Mouse (Mus musculus) heart, embryonic 12.5 days (tissue): ENCODE results near the gene 1810043G02Rik. TPM values are rescaled to one million over a fixed set of nuclear protein-coding genes. Genes with fewer than 3 reads are reported as not detected.
"Not testable (repeated sequence)": the region's sequence is repeated elsewhere in the genome, so short reads cannot be mapped to it uniquely, and the experiment has no call there.

ENCODE experiments used
- ATAC-seq: fragments of 200-750 bp; cut with Nextera tagmentation; 2 replicates; pipeline ENCODE4 v1.8.0; 2017; ENCODE audit warnings: moderate TSS enrichment, moderate library complexity; ENCODE audit not compliant: insufficient number of reproducible peaks, low FRiP score
- H3K27ac ChIP-seq: fragments of 300-500 bp; sonication (generic); 2 replicates; pipeline ENCODE4 v1.5.1; 2016; ENCODE audit warnings: mild to moderate bottlenecking, moderate library complexity; ENCODE audit not compliant: poor library complexity, severe bottlenecking
- H3K27me3 ChIP-seq: fragments of 300-500 bp; sonication (generic); replicated peaks from 2 replicates; pipeline ENCODE4 v1.6.1; 2016; ENCODE audit warnings: mild to moderate bottlenecking, moderate library complexity
- H3K36me3 ChIP-seq: fragments of 300-500 bp; sonication (generic); 2 replicates; pipeline ENCODE4 v1.6.1; 2016; ENCODE audit warnings: mild to moderate bottlenecking, moderate library complexity
- H3K4me1 ChIP-seq: fragments of 300-500 bp; sonication (generic); replicated peaks from 2 replicates; pipeline ENCODE4 v1.6.1; 2016; ENCODE audit warnings: mild to moderate bottlenecking
- H3K4me2 ChIP-seq: fragments of 300-500 bp; sonication (generic); 2 replicates; pipeline ENCODE4 v1.6.1; 2016; ENCODE audit warnings: mild to moderate bottlenecking, moderate library complexity
- H3K4me3 ChIP-seq: fragments of 300-500 bp; sonication (generic); 2 replicates; pipeline ENCODE4 v1.5.1; 2016; ENCODE audit warnings: mild to moderate bottlenecking
- H3K9ac ChIP-seq: fragments of 300-500 bp; sonication (generic); 2 replicates; pipeline ENCODE4 v1.6.1; 2016; ENCODE audit warnings: mild to moderate bottlenecking, moderate library complexity
- H3K9me3 ChIP-seq: fragments of 300-500 bp; sonication (generic); replicated peaks from 2 replicates; pipeline ENCODE4 v1.6.1; 2016; ENCODE audit warnings: mild to moderate bottlenecking, moderate library complexity
- WGBS: fragments of 180-500 bp; shearing (Covaris S2); methylation state at CpG from one replicate; pipeline ENCODE4 v1.1.7; 2016; 5-methylcytosine and 5-hydroxymethylcytosine counted together
- polyA plus RNA-seq: library from polyadenylated mRNA; unstranded; fragments of >200 nt; fragmentation: Nextera tagmentation; extraction: Ambion mirVana; gene quantifications from 2 replicates; pipeline ENCODE4 v1.2.1, GENCODE M21; 2016

The 1810043G02Rik gene
- polyA plus RNA-seq, 1 experiment from 2014 or later, result 14.8 TPM

DNA sequence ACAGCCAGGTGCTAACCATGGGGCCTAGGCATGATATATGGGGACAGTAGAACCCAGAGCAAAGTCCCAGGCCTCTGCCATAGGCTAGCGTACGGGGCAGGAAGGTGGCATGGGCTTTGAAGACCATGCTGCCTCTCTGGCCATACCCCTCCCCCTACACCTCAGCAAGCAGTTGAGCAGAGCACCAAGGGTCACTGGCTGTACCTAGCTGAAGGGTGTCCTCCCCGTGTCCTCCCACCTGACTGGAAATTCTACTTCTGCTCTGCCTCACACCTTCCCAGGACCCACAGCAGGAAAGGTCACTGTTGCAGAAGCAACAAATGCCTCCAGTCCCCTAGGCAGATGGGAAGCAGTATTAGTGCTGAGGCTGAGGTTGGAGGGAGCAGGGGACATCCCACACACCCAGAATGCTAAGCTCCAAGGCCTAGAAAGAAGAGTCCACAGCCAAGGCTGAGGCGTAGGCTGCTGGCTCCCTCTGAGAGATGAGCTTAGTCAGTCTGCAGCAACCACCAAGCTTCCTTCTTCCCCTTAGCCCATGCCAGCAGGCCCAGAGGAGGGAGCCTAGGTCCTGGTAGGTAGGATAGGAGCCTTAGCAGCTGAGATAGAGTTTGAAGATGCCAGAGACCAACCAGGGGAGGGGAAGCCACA is 27.6 kb downstream of the 1810043G02Rik start:
- Histone ChIP-seq H3K4me2 (no peak overlapping the region), H3K36me3 (peaks cover 44% of the 10 kb centered on the region)

DNA sequence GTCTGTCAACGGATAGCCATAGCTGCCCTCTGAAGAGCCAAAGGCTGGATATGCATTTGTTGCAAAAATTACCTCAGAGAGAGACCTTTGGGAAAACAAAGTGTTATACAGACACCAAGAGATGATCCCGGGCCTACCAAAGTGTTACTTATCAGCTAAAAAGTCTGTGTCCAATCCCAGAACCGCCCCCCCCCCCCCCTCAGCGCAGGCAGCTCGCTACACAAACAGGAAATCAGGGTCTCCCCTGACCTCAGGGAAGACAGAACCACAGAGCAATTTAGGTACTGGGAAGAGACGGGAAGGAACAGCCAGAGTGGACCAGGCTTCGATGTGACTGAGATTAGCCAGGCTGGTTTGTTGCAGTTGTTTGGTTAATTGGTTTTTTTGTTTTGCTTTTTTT is 28.9 kb downstream of the 1810043G02Rik start:
- H3K36me3 ChIP-seq, result peaks cover 31% of the 10 kb centered on the region
- H3K4me2 ChIP-seq, result peak overlapping the region; percentile 86
- H3K9me3 ChIP-seq, result no peaks in the 10 kb centered on the region
- H3K9ac ChIP-seq, result peak overlapping the region; percentile 57; the same call in 1 of the 2 replicates
- peaks cover 45% of the 10 kb centered on the region for H3K4me1 ChIP-seq
- H3K4me3 ChIP-seq, result no peak overlapping the region
- no peaks in the 10 kb centered on the region for H3K27me3 ChIP-seq
- 41% methylated on average over 7 of the region's 7 CpGs for WGBS
- ATAC-seq, result no peak
- no peak overlapping the region for H3K27ac ChIP-seq

More for the DNA sequence above, 27.6 kb downstream of the 1810043G02Rik start:
- Histone ChIP-seq H3K4me3 (no peak overlapping the region), H3K27me3 (no peaks in the 10 kb centered on the region), H3K27ac (no peak overlapping the region), H3K9me3 (no peaks in the 10 kb centered on the region), H3K4me1 (peaks cover 45% of the 10 kb centered on the region), H3K9ac (peak overlapping the region; percentile 57; the same call in 1 of the 2 replicates)
- WGBS, result 86% methylated on average over 4 of the region's 4 CpGs
- no peak for ATAC-seq

DNA sequence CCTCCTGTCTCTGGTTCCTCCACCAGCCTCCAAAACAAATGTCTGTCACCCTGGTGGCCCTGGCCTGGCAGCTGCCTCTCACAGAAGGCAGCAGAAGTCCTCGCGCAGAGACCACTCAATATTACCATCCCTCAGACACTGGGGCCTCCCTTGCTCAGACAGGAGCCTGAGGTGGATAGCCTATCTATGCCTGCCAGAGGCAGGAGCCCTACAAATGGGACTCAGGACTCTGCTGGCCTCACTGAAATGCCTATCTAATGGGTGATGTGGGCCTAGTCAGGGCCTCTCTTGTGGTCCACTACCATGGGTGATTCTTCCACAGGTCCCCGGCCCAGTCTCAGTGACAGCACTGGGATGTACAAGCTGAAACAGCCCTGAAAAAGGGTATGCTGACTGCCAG is 29.8 kb downstream of the 1810043G02Rik start:
- H3K9me3 ChIP-seq, result no peaks in the 10 kb centered on the region
- H3K27me3 ChIP-seq, result no peaks in the 10 kb centered on the region
- H3K9ac ChIP-seq, result peak overlapping the region; percentile 97
- 64% methylated on average over 3 of the region's 3 CpGs for WGBS
- no peak for ATAC-seq
- H3K4me1 ChIP-seq, result peaks cover 45% of the 10 kb centered on the region
- H3K27ac ChIP-seq, result peak overlapping the region; percentile 100
- peak overlapping the region; percentile 83 for H3K4me3 ChIP-seq
- peaks cover 22% of the 10 kb centered on the region for H3K36me3 ChIP-seq
- H3K4me2 ChIP-seq, result peak overlapping the region; percentile 86

DNA sequence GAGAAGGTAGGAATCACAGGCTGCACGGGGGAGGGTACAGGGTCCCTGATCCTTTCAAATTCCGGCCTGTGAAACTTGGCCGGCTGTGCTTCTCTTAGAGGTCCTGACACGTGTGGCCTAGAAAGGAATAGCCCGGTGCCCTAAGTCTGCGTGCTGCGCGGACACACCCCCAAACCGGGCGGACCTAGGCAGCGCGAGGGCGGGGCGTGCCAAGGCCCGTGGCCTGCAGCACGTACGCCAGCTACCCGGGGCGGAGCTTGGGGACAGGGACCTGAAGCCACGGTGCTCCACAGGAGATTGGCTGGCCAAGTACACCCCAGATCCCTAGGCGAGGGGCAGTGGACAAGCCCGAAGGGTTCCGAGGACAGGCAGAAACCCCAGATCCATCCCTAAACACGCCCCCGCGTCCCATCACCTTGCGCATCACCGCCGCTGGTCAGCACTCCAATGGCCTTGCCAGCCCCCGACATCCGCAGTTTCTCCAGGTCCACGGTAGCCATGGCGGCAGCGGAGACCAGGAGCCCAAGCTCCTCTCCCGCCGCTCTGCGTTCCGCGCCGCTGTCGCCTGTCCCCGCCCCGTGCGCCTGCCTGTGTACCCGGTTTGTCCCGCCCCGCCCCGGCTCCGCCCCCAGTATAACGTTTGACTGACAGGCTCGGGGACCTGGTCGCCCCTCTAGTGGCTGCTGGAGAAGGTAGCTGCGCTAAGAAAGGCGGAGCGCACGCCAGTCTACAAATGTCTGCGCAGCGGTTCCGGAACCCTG is 31.0 kb downstream of the 1810043G02Rik start:
- ATAC-seq, result peak; percentile 97
- H3K27me3 ChIP-seq, result no peaks in the 10 kb centered on the region
- peak overlapping the region; percentile 100 for H3K27ac ChIP-seq
- H3K9ac ChIP-seq, result peak overlapping the region; percentile 97
- H3K4me1 ChIP-seq, result peaks cover 44% of the 10 kb centered on the region
- 0 out of 2 replicates have a peak, but pooled peaks cover under 1% of the 10 kb centered on the region for H3K9me3 ChIP-seq
- peak overlapping the region; percentile 86 for H3K4me2 ChIP-seq
- peak overlapping the region; percentile 83 for H3K4me3 ChIP-seq
- H3K36me3 ChIP-seq, result peaks cover 15% of the 10 kb centered on the region
- WGBS, result under 1% methylated on average over 59 of the region's 59 CpGs

DNA sequence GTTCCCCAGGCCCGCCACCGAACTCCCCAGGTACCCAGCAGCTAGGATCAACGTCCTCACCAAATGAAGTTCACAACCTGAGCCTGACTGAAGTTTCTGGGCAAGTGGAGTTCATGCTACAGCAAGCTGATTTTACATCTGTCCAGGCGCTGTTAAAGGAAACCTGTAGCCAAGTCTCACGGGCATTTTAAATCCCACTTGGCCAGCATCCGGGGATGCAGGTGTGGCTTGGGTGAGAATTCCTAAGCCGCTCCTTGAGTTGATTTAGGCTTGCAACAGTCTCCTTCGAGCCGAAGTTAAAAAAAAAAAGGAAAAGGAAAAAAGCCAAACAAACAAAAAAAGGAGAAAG is 31.6 kb downstream of the 1810043G02Rik start, which contains the start of gene Pfkl:
TSS of gene Pfkl (minus strand) at position 139 of the 349 bp plus-strand sequence.
- H3K4me2 ChIP-seq, result peak within 1 kb of the TSS; percentile 86
- peaks cover 39% of the 10 kb centered on the region for H3K4me1 ChIP-seq
- H3K36me3 ChIP-seq, result peaks cover 9% of the 10 kb centered on the region
- under 1% methylated on average over 9 of the region's 9 CpGs for WGBS
- H3K27ac ChIP-seq, result peak within 1 kb of the TSS; percentile 100
- ATAC-seq, result no peak
- peak within 1 kb of the TSS; percentile 97 for H3K9ac ChIP-seq
- H3K4me3 ChIP-seq, result peak within 1 kb of the TSS; percentile 83
- 0 out of 2 replicates have a peak, but pooled peaks cover 6% of the 10 kb centered on the region for H3K9me3 ChIP-seq
- no peaks in the 10 kb centered on the region for H3K27me3 ChIP-seq

DNA sequence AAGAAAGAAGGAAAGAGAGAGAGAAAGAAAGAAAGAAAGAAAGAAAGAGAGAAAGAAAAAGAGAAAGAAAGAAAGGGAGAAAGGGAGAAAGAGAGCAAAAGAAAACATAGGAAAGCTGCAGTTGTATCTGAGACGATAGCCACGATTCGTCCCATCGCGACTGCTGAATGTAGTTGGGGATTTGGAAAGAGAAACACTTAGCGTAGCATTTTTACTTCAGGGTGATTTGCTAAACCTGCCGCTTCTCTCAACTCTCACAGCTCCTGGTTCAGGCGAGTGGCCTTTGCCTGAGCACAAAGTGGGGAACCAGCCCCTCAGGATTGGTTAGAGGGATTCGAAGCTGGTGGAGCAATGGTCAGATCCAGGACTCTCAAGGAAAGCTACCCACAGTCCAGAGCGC is 32.0 kb downstream of the 1810043G02Rik start:
- H3K36me3 ChIP-seq, result 0 out of 2 replicates have a peak, but pooled peaks cover 5% of the 10 kb centered on the region
- 12% methylated on average over 10 of the region's 10 CpGs for WGBS
- peak overlapping the region; percentile 11; the same call in 1 of the 2 replicates for H3K9ac ChIP-seq
- peaks cover 39% of the 10 kb centered on the region for H3K4me1 ChIP-seq
- H3K9me3 ChIP-seq, result 0 out of 2 replicates have a peak, but pooled peaks cover 6% of the 10 kb centered on the region
- H3K27ac ChIP-seq, result no peak overlapping the region
- ATAC-seq, result no peak
- peak overlapping the region; percentile 86 for H3K4me2 ChIP-seq
- no peaks in the 10 kb centered on the region for H3K27me3 ChIP-seq
- H3K4me3 ChIP-seq, result peak overlapping the region; percentile 24

DNA sequence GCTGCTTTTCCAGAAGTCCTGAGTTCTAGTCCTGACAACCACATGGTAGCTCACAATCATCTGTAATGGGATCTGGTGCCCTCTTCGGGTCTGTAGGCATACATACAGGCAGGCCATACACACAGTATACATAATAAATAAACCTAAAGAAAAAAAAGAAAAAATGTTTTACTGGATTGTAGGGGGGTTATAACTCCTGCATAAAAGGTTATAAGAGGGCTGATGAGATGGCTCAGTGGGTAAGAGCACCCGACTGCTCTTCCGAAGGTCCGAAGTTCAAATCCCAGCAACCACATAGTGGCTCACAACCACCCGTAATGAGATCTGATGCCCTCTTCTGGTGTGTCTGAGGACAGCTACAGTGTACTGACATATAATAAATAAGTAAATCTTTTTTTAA is 32.8 kb downstream of the 1810043G02Rik start:
- not testable (repeated sequence) for H3K9ac ChIP-seq, ATAC-seq, H3K4me2 ChIP-seq, H3K4me3 ChIP-seq, H3K27me3 ChIP-seq, H3K27ac ChIP-seq, H3K36me3 ChIP-seq, H3K9me3 ChIP-seq
- WGBS, result 92% methylated on average over 5 of the region's 5 CpGs
- peaks cover 35% of the 10 kb centered on the region for H3K4me1 ChIP-seq

DNA sequence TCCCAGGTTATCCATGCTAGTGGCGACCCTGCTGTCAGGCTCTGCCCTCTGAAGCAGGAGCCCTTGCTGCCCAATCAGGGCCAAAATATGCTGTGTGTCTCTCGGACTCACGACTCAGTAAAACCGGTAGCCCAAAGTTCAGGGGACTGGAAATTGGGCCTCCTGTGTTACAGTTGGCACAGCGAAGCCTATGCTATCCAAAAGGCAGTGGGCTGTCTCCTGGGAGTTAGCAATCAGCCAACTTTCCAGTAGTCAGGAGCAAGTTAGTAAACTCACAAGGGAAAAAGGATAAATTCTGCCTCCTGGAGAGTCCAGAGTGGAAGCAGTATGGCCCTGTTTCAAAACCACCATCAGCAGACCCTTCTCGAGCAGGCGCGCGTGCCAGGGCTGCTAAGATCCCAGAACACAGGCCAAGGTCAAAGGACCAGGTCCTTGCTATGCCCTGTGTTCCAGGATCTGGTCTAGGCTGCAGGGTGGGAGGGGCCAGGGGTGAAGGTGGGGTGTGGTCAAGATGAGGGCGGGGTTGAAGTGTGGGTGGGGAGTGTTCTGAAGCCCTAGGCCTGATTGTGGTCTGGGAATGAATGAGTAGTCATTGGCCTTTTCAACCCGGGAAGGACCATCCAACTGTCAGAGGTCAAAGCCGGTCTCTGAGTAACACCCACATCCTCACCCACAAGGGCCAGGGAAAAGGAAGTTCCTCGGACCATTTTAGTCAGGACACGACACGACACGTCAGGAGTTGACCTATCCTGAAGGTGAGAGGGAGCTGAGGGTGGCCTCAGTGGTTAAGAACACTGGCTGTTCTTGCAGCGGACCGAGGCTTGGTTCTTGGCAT is 34.6 kb downstream of the 1810043G02Rik start:
- Histone ChIP-seq H3K27me3 (0 out of 2 replicates have a peak, but pooled peaks cover 3% of the 10 kb centered on the region), H3K27ac (no peak overlapping the region), H3K9me3 (0 out of 2 replicates have a peak, but pooled peaks cover 6% of the 10 kb centered on the region), H3K4me3 (no peak overlapping the region), H3K4me1 (peaks cover 18% of the 10 kb centered on the region), H3K9ac (no peak overlapping the region), H3K36me3 (no peaks in the 10 kb centered on the region), H3K4me2 (no peak overlapping the region)
- ATAC-seq, result no peak
- WGBS, result 91% methylated on average over 18 of the region's 18 CpGs

DNA sequence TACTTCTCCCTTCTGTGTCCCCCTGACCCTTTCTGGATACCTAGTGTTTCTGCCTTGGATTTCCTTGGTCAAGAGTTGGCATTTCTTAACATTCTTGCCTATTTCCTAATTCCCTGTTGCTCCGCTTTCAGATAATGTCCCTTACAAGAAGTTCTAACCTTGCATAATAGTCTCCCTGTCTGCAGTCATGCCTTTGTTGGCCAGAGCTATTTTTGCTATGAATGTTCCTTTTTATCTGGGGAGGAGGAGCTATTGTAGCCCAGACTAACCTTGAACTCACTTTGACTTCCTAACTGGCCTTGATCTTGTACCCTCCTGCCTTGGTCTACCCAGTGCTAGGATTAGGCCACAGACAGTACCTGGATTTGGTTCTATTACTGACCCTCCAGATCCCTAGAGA is 37.2 kb downstream of the 1810043G02Rik start:
- ATAC-seq, result no peak
- Histone ChIP-seq H3K4me1 (peaks cover 11% of the 10 kb centered on the region; the same call in 1 of the 2 replicates), H3K9ac (no peak overlapping the region), H3K4me3 (no peak overlapping the region), H3K4me2 (no peak overlapping the region), H3K27me3 (0 out of 2 replicates have a peak, but pooled peaks cover 3% of the 10 kb centered on the region), H3K36me3 (no peaks in the 10 kb centered on the region), H3K9me3 (peaks cover 6% of the 10 kb centered on the region; the same call in 1 of the 2 replicates), H3K27ac (peak overlapping the region; percentile 53)
- 70% methylated on average over 1 of the region's 1 CpGs for WGBS

DNA sequence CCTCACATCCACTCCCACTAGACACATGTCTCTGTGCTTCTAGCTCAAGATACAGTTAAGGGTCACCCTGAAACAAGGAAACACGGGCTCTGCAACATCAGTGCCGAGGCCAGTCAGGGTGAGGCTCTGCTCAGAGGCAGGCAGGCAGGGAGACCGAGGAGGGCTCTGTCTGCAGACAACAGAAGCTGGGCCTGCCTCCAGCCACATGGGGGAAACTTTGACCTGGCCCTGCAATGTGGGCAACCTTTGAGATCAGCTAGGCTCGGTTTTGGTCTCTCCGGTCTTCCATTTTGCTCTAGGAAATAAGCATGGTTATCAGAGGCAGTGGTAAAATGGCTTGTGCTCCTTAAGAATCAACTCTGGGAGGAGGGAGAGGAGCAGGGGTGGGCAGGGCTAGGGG is 38.0 kb downstream of the 1810043G02Rik start:
- no peak overlapping the region for H3K4me2 ChIP-seq
- 52% methylated on average over 5 of the region's 5 CpGs for WGBS
- H3K4me3 ChIP-seq, result no peak overlapping the region
- H3K27me3 ChIP-seq, result 0 out of 2 replicates have a peak, but pooled peaks cover 3% of the 10 kb centered on the region
- H3K27ac ChIP-seq, result no peak overlapping the region
- H3K9me3 ChIP-seq, result peaks cover 6% of the 10 kb centered on the region; the same call in 1 of the 2 replicates
- peaks cover 11% of the 10 kb centered on the region; the same call in 1 of the 2 replicates for H3K4me1 ChIP-seq
- no peak for ATAC-seq
- no peaks in the 10 kb centered on the region for H3K36me3 ChIP-seq
- no peak overlapping the region for H3K9ac ChIP-seq
